Mouse (Mus musculus): Measurements from ENCODE around the gene Clasrp.
"Not testable (repeated sequence)": the region's sequence is repeated elsewhere in the genome, so short reads cannot be mapped to it uniquely, and the experiment has no call there.

The Clasrp gene

DNA sequence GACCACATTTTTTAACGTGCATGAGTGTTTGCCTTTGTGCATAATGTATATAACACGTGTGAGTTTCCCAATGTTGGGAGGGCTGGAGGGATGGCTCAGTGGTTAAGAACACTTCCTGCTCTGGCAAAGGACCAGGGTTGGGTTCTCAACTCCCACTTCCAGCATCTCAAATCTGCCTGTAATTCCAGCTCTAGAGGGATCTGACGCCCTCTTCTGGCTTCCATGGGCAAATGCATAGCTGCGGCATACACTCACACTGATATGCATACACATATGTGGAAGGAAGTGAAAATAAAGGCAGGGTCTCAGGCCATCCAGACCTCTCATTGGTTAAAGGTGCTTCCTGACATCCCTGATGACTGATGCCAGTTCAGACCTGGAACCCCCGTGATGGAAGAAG, 3.0 kb upstream of the Clasrp start:
- no peak for DNase-seq

DNA sequence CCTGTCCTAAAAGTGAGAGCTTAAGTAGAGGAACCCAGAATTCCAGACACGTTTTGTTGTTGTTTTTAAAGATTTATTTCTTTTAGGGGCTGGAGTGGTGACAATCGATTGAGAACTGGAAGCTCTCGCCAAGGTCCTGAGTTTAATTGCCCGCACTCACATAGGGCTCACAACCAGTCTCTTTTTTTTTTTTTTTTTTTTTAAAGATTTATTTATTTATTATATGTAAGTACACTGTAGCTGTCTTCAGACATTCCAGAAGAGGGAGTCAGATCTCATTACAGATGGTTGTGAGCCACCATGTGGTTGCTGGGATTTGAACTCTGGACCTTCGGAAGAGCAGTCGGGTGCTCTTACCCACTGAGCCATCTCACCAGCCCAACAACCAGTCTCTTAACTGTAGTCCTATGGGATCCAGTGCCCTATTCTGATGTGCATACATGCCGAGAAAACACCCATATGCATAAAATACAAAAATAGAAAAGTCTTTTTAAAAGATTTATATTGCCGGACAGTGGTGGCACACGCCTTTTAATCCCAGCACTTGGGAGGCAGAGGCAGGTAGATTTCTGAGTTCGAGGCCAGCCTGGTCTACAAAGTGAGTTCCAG, 424 bp upstream of the Clasrp start:
- DNase-seq: not testable (repeated sequence)

DNA sequence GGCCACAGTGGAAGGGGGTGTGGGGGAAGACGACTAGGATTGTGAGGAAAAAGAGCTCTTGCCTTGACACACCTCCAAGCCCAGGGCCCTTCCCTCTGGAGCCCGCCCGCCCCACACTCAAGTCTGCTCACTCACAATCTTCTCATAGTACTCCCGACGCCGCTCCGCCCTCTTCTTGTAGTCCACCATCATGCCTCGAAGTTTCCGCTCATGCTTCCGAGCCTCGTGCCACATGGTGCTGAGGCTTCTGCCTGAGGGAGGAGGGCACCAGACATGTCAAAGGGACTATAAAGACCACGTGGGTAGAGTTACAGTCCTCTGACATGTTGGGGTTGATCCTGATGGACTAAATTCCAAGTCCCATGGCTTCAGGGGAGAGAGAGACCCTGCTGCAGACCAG, 1.2 kb downstream of the Clasrp start:
- DNase-seq: no peak

DNA sequence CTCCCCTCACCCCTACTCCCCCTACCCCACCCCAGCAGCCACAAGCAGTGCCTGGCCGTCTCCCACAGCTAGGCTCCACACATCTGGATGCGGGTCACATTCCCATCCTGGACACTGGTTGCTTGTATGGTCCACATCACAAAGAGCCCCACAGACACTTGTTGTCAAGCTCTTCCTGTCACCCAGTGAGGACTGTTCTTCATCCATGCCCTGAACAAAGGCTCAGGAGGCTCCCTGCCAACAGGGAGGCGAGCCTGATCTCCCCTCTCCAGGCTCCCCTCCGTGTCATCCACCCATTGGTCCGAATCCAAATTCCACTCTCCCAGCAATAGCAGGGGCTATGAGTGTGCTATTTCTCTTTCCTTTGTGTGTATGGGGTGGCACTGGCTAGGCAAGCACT, 3.7 kb downstream of the Clasrp start:
- no peak for DNase-seq

DNA sequence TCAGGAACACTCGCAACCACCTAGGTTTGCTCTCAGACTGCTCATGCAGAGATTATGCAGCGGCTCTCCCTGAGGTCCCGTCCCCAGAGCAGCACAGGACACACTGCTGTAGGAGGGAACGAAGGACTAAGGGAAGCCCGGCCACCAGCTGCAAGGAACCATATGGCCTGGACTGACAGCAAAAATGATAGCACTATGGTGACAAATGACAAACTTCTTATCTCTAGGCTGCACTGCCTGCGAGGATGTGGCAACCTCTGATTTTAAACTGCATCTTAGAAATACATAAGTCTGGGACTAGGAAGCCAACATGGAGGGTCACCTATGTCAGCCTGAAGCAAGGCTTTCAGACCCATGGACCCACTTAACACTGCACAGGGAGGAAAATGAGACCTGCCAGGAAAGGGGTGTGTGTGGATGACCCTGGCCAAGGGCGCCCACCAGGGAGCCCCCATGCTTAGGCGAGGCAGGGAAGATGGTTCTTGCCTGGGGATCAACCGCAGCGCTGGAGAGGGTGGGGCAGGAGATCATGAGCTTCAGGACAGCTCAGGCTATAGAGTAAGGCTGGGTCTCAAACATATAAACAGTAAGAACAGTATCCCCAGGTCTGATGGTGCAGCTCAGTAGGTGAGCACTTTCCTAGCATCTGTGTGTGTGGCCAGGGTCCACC, 11.1 kb downstream of the Clasrp start:
- no peak for DNase-seq

DNA sequence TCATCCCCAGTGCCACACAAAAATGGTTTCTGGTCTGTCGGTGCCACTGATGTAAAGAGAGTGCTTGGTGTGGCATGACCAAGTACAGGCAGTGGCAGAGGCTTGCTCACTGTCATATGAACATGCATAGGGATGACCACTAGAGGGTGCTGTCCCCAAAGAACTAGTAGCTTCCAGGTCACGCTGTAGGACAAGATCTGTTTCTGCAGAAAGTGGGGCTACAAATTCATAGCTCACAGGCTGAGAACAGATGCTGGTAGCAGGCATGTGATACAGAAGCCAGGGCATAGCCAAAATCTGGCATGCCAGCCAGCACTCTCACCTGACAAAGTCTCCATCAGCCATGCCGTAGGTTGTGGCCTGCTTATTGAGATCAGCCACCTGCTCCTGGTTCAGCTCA, 14.4 kb downstream of the Clasrp start:
- DNase-seq: peak; percentile 92

DNA sequence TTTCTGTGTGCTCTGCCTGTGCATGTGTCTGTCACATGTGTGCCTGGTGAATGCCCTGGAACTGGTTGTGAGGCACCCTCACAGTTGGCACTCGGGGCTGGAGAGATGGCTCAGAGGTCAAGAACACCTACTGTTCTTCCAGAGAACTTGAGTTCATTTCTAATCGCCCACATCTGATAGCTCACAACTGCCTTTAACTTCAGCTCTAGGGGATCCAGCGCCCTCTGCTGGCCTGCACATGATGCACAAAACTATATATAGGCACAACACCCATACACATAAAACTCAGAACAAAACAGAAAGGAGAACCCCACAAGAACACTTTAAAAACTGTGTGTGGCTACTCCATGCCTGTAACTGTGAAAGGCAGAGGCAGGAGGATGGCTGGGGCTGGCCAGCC, 15.1 kb downstream of the Clasrp start:
- DNase-seq: no peak

DNA sequence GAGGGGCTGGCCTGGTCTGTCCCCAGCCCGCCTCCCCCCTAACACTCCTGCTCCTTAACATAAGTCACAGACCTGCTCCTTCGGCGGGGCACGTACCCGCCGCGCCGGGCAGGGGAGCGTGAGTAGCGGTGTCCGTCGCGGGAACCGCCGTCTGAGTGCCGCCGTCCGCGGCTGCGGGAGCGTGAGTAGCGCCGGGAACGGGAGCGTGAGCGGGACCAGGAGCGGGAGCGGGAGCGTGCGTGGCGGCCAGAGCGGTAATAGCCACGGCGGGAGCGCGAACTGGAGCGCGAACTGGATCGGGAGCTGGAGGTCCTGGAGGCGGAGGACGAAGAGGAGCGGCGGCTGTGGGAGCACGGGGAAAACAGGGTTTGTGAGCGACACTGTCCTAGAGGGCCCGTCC, 18.0 kb downstream of the Clasrp start:
- DNase-seq: no peak

DNA sequence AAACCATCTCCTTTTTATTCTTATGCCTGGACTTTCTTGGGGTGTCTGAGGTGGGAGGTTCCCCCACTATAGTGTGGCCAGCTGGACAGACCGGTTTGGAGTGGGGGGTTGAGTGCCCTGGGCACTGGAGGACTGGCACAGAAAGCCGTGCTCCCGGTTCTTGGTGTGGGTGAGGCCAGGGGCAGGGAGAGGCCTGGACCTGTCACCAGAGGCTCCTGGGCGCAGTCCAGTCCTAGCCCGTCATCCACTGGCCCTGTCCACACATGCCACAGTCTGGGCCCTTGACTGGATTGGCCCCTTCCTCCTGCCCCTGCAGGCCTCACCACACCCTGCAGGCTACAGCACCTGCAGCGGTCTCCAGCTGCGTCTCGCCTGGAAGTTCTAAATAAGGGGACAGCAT, 23.7 kb downstream of the Clasrp start:
- DNase-seq: no peak

DNA sequence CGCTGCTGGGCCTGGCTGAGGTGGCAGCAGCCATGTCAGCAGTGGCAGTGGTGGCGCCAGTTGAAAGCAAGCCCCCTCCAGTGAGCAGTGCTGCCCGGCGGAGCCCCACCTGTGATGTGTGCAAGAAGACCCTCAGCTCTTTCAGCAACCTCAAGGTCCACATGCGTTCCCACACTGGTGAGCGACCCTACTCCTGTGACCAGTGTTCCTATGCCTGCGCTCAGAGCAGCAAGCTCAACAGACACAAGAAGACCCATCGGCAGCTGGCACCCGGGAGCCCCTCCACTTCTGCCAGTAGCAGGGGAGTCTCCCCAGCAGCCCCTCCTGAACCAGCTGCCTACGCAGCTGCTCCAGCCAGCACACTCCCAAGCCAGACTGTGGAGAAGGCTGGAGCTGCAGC, 24.5 kb downstream of the Clasrp start:
- DNase-seq: no peak

DNA sequence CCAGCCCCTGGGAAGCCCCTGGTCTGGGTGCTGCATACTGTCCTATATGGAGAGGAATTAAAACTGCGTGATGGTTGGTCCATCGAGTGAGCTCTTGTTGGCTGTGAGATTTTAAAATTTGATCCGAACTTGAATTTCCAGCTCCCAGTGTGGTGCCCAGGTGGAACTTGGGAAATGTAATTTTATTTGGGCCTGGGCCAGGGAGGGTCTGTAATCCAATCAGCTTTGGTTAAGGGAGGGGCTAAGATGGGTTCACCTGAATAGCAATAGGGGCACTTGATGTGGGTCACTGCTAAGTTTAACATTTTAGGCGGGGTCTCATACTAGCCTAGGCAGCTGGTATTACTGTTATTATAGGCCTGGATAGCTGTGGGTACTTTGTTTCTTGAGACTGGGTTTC, 25.9 kb downstream of the Clasrp start:
- no peak for DNase-seq

DNA sequence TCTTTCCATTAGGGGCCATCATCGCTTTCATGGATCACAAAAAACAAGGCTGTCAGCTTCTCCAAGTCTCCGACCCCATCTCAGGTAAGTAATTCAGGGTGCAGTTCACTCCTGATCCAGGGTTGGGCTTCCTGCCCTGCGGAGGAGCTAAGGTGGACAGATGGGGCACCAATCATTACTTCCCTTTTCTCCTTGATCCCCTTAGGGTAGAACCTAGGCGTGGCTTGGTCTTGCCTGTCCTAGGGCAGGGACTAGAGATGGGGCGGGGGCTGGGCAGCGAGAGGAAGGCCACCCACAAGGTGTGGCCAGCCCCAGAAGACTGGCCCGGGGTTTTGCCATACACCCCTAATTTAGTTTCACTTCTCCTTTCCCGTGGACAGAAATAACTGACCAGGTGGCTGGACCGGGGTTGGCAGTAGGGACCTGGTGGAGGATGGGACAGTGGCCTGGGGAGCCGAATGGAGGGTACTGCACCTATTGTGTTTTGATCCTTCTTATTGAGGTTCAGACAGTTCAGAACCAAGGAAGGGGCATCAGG, 26.3 kb downstream of the Clasrp start:
- DNase-seq: peak; percentile 67

DNA sequence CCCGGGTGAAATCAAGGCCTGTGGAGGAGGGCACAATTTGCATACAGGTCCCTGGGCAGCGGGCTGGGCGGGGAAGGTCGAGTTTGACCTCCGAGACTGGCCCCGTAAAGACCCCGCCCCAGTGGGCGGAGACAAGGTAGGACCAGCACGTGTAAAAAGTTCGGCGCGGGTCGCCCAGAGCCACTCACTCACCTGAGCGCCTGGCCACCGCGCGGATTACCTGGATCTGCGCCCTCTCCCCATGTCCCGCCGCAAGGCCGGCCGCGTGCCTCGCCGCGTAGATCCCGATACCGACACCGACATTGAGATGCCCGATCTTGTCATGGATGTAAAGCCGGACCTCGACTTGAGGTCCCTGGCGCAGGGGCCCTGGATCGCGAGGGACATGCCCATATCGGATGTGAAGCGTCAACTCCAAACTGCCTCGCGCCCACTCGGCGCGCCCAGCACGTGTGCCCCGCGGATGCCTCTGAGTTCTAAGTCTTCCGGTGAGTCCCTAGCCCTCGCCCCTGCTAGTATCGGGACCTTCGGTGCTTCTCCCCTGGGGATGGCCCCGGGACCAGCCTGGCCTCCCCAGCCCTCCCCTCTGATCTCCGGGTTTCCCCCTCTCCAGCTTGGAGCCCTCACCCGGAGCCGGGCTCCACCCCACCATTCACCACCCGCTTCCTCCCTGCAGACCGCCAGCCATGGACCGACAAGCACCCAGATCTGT, 27.0 kb downstream of the Clasrp start, which contains the start of the genes Zfp296 and Gemin7:
Gene Zfp296 (plus strand): TSS at position 147 of the 712 bp plus-strand sequence.
Gene Gemin7 (minus strand): TSS at position 455 of the 712 bp plus-strand sequence.
- DNase-seq: peak; percentile 60

DNA sequence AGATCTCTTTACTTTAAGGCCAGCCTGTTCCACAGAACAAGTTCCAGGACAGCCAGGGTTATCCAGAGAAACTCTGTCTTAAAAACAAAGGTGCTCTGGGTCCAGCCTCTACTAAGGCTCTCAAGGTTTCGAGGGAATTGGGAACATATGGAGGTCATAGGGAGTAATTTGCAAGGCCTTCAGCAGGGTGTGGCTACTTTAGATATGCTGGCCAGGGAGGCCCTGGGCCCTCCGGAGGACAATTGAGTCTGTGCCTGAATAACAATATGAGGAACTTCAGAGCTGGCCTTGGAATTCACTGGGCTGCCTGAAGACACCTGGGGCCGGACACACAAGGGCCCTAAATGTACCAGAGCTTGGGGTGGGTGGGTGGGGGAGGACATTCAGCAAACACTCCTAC, 28.7 kb downstream of the Clasrp start:
- no peak for DNase-seq

DNA sequence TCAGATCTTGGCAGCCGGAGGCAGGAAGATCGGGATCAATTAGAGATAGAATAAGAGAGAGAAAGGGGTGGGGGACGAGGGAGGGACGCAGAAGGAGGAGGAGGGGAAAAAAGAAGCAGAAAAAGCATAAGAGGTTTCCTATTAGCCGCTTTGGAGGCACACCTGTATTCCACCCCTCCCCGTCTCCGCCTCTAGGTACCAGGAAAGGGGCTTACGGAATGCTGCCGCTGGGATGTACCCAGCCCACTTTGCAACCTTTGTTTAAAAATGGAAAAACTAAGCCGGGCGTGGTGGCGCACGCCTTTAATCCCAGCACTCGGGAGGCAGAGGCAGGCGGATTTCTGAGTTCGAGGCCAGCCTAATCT, 30.5 kb downstream of the Clasrp start:
- DNase-seq: no peak

DNA sequence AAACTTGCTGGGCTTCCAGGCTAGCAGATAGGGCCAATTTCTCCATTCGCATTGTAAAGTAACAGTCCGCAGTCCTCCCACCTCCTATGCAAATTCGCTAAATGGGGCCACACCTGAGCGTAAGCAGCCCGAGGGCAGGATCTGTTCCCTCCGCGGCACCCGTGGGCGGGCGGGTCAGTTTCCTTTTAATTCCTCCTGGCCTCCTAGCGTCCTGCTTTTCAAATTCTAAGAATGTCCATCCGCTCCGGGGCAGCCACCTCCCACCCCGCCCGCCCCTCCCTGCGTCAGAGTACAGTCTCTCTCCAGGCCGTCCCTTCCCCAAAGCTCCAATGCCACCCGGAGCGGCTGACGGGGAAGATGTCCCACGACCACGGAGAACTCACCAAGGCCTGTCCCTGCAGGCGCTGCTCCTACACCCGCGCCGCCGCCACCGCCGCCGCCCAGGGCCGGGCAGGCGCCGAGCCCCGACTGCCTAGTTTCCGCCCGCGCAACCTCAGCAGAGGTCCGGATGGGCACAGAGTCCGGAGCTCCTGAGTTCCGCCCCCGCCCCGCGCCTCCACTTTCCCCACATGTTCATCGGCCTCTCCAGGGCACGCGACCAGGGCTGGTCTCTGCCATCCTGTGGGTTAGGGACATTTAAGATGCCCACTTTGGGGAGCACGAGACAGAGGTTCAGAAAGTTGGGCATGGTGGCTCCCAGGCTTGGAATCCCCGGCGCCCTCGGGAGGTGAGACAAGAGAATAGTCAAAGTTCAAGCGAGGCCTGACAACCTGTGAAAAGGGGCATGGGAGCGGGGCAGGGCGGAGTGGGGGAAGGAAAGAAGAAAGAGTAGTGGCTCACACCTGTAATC, 31.1 kb downstream of the Clasrp start:
- peak; percentile 77 for DNase-seq

DNA sequence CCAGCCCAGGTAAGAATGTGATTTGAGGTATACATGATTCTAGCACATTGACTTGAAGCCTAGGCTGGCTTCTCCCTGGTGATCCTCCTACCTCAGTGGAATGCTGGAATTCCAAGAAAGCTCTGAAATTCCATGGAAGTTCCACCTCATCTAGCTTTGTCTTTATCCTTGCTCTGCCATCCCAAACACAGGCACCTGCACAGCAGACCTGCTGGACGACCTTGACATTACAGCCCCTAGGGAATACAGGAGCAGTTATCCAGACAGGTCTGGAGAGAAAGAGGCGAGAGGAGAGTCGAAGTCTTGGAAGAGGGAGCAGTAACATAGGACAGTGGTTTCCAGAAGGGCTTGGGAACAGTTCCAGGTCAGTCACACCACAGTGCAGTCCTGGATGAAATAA, 34.6 kb downstream of the Clasrp start:
- DNase-seq: no peak

DNA sequence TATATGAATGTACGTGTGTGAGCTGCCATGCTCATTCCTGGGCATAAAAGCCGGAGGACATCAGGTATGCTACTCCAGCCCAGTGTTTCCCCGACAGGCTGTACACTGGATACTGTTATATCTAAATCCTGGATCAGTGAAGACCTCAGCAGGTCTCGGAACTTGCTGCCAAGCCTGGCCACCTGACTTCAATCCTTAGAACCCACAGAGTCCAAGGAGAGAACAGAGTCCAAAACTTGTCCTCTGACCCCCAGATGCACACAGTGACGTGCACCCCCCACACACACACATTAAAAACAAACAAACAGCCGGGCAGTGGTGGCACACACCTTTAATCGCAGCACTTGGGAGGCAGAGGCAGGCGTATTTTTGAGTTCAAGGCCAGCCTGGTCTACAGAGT, 36.9 kb downstream of the Clasrp start:
- no peak for DNase-seq

DNA sequence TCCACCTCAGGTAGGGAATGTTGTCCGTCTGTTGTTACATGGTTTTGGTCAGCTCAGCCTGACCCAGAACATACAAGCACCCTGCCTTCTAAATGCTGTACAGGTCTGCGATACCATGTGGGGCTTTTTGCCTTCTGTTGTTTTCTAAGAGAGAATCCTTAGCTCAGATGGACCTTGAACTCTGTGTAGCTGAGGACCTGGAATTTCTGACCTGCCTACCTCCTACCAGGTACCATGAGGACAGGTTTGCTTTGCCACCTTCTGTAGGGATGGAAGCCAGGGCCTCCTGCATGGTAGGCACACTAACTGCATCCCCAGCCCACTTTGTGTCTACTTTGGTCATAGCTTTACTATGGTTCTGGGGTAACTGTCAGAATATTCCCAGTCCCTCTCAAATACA, 38.5 kb downstream of the Clasrp start:
- no peak for DNase-seq

DNA sequence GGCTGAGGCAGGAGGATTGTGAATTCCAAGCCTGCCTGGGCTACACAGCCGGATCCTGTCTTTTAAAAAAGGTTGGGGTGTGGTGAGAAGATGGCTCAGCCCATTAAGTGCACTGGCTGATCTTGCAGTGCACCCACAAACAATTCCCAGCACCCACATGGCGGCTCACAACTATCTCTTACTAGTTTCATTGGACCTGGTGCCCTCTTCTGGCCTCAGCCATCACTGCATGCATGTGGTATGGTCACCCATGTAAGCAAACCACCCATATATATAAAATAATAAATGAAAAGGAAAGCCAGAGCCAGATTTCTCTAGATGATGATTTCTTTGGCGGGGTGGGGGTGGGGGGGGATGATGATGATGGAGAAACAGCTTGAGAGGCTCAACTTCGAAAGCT, 39.8 kb downstream of the Clasrp start:
- DNase-seq: no peak

DNA sequence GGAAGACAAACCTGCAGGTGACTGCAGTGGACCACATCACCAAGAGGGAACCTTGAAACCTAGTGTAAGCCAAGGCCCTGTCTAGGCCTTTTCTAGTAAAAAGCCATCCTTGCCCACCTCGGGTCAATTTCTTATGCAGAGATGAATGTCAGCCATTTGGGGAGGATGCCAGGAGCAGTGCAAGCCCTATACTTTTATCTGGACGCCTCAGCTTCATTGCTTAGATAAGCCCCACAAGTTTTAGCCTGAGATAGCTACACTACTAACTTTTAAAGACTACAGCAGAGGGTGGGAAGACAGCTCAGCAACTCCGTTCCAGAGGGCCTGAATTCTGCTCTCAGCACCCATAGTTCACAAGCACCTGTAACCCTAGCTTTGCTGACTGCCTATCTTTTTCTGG, 40.4 kb downstream of the Clasrp start:
- no peak for DNase-seq

DNA sequence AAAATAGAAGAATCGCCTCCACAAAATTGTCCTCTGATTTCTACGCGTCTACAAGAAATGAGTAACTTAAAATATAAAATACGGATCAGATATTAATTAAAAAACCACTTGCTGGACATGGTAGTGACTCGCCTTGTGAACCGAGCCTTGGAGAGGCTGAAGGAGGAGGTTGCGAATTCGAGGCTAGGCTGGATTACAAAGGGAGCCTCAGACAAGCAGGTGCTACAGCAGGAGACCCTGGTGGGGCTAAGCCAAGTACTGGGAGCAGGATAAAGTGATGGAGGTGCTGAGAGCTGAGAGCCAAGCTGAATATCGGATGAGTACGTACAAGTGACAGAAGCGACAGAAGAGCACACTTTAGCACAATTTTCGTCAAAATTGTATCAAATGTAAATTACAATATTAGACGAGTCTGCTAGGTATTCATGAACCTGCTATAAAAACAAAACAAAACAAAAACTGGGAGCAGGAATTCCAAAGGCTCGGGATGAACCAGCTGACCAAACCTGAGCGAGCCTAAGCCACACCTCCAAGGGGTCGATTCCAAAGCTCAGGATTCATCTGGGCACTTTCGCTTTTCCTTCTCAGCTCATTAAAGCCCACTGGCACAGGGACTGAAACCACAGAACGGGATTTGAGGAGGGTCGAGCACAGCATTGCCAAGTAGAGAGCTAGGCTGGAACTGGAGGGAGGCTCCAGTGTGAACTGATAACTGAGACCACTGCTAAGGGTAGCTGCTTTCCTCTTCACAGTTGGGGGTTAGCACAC, 41.5 kb downstream of the Clasrp start, which contains the start of gene Ppp1r37:
Gene Ppp1r37 (minus strand): TSS at position 434 of the 768 bp plus-strand sequence.
- DNase-seq: peak; percentile 59

All from cerebellum, adult 9-10 months (tissue).